Mouse (Mus musculus): ENCODE measurements around the gene Stx1b. TPM values are rescaled to one million over a fixed set of nuclear protein-coding genes. Genes with fewer than 3 reads are reported as not detected.

Gene Stx1b
- polyA plus RNA-seq, 1 experiment = 6.9 TPM

GRCm38 (mm10) chr7:127858258-127858657, 33.9 kb upstream of the Stx1b start:
- Histone ChIP-seq H3K4me3 (ENCODE audit: low read depth, low read length) (no peak overlapping the region), H3K27me3 (ENCODE audit: control insufficient read depth, insufficient read depth, low read length, poor library complexity, severe bottlenecking) (no peaks in the 10 kb centered on the region), H3K9me3 (replicated peaks; ENCODE audit: control insufficient read depth, insufficient read depth, low read length, poor library complexity, severe bottlenecking) (no peaks in the 10 kb centered on the region), H3K27ac (ENCODE audit: insufficient read depth, low read length) (no peak overlapping the region), H3K36me3 (ENCODE audit: control insufficient read depth, insufficient read depth, low read length, poor library complexity, severe bottlenecking) (no peaks in the 10 kb centered on the region), H3K4me1 (ENCODE audit: control insufficient read depth, insufficient read depth, low read length) (no peaks in the 10 kb centered on the region), H3K9ac (ENCODE audit: low read depth, poor library complexity, severe bottlenecking) (no peak overlapping the region)
- TF ChIP-seq POLR2A (IDR thresholded peaks at IDR 0.05; ENCODE audit: insufficient read depth, low read length) (no peak), EP300 (IDR thresholded peaks at IDR 0.05; ENCODE audit: insufficient read depth, low read depth, low read length) (no peak), CTCF (IDR thresholded peaks at IDR 0.05; ENCODE audit: low read depth, low read length) (no peak)

- H3K4me3 ChIP-seq (ENCODE audit: low read depth, low read length) = no peak overlapping the region
Observed at GRCm38 (mm10) chr7:127850906-127851305, 26.6 kb upstream of the Stx1b start.

GRCm38 (mm10) chr7:127849973-127850875, 25.9 kb upstream of the Stx1b start:
- Histone ChIP-seq H3K9ac (ENCODE audit: low read depth, poor library complexity, severe bottlenecking) (no peak overlapping the region), H3K4me1 (ENCODE audit: control insufficient read depth, insufficient read depth, low read length) (no peaks in the 10 kb centered on the region), H3K27me3 (ENCODE audit: control insufficient read depth, insufficient read depth, low read length, poor library complexity, severe bottlenecking) (no peaks in the 10 kb centered on the region), H3K9me3 (replicated peaks; ENCODE audit: control insufficient read depth, insufficient read depth, low read length, poor library complexity, severe bottlenecking) (no peaks in the 10 kb centered on the region), H3K36me3 (ENCODE audit: control insufficient read depth, insufficient read depth, low read length, poor library complexity, severe bottlenecking) (no peaks in the 10 kb centered on the region), H3K4me3 (ENCODE audit: low read depth, low read length) (no peak overlapping the region), H3K27ac (ENCODE audit: insufficient read depth, low read length) (peak overlapping the region; percentile 9)
- TF ChIP-seq POLR2A (IDR thresholded peaks at IDR 0.05; ENCODE audit: insufficient read depth, low read length) (no peak), EP300 (IDR thresholded peaks at IDR 0.05; ENCODE audit: insufficient read depth, low read depth, low read length) (no peak), CTCF (IDR thresholded peaks at IDR 0.05; ENCODE audit: low read depth, low read length) (no peak)

More at GRCm38 (mm10) chr7:127850906-127851305, 26.6 kb upstream of the Stx1b start:
- H3K9ac ChIP-seq (ENCODE audit: low read depth, poor library complexity, severe bottlenecking) = no peak overlapping the region
- TF ChIP-seq POLR2A (IDR thresholded peaks at IDR 0.05; ENCODE audit: insufficient read depth, low read length) (no peak), EP300 (IDR thresholded peaks at IDR 0.05; ENCODE audit: insufficient read depth, low read depth, low read length) (no peak), CTCF (IDR thresholded peaks at IDR 0.05; ENCODE audit: low read depth, low read length) (no peak)
- no peaks in the 10 kb centered on the region for H3K36me3 ChIP-seq (ENCODE audit: control insufficient read depth, insufficient read depth, low read length, poor library complexity, severe bottlenecking)
- no peaks in the 10 kb centered on the region for H3K9me3 ChIP-seq (replicated peaks; ENCODE audit: control insufficient read depth, insufficient read depth, low read length, poor library complexity, severe bottlenecking)
- H3K27ac ChIP-seq (ENCODE audit: insufficient read depth, low read length) = peak overlapping the region; percentile 9
- H3K4me1 ChIP-seq (ENCODE audit: control insufficient read depth, insufficient read depth, low read length) = no peaks in the 10 kb centered on the region
- no peaks in the 10 kb centered on the region for H3K27me3 ChIP-seq (ENCODE audit: control insufficient read depth, insufficient read depth, low read length, poor library complexity, severe bottlenecking)

- no peak for TF ChIP-seq CTCF (IDR thresholded peaks at IDR 0.05; ENCODE audit: low read depth, low read length)
- peak; percentile 55 for TF ChIP-seq POLR2A (IDR thresholded peaks at IDR 0.05; ENCODE audit: insufficient read depth, low read length)
- TF ChIP-seq EP300 (IDR thresholded peaks at IDR 0.05; ENCODE audit: insufficient read depth, low read depth, low read length) = no peak
- H3K9ac ChIP-seq (ENCODE audit: low read depth, poor library complexity, severe bottlenecking) = peak overlapping the region; percentile 73
- H3K27ac ChIP-seq (ENCODE audit: insufficient read depth, low read length) = peak overlapping the region; percentile 5; the same call in 1 of the 2 replicates
Observed at GRCm38 (mm10) chr7:127842001-127842718, 17.8 kb upstream of the Stx1b start.

GRCm38 (mm10) chr7:127841340-127842000, 17.1 kb upstream of the Stx1b start:
- H3K27me3 ChIP-seq (ENCODE audit: control insufficient read depth, insufficient read depth, low read length, poor library complexity, severe bottlenecking) = no peaks in the 10 kb centered on the region
- TF ChIP-seq CTCF (IDR thresholded peaks at IDR 0.05; ENCODE audit: low read depth, low read length) (no peak), EP300 (IDR thresholded peaks at IDR 0.05; ENCODE audit: insufficient read depth, low read depth, low read length) (0 out of 2 replicates have a peak, but pooled peaks have one; percentile 38)

More at GRCm38 (mm10) chr7:127842001-127842718, 17.8 kb upstream of the Stx1b start:
- Histone ChIP-seq H3K27me3 (ENCODE audit: control insufficient read depth, insufficient read depth, low read length, poor library complexity, severe bottlenecking) (no peaks in the 10 kb centered on the region), H3K4me3 (ENCODE audit: low read depth, low read length) (peak overlapping the region; percentile 75), H3K36me3 (ENCODE audit: control insufficient read depth, insufficient read depth, low read length, poor library complexity, severe bottlenecking) (no peaks in the 10 kb centered on the region), H3K9me3 (replicated peaks; ENCODE audit: control insufficient read depth, insufficient read depth, low read length, poor library complexity, severe bottlenecking) (no peaks in the 10 kb centered on the region), H3K4me1 (ENCODE audit: control insufficient read depth, insufficient read depth, low read length) (no peaks in the 10 kb centered on the region)

More at GRCm38 (mm10) chr7:127841340-127842000, 17.1 kb upstream of the Stx1b start:
- Histone ChIP-seq H3K4me1 (ENCODE audit: control insufficient read depth, insufficient read depth, low read length) (no peaks in the 10 kb centered on the region), H3K27ac (ENCODE audit: insufficient read depth, low read length) (peak overlapping the region; percentile 6), H3K9me3 (replicated peaks; ENCODE audit: control insufficient read depth, insufficient read depth, low read length, poor library complexity, severe bottlenecking) (no peaks in the 10 kb centered on the region), H3K9ac (ENCODE audit: low read depth, poor library complexity, severe bottlenecking) (peak overlapping the region; percentile 73), H3K4me3 (ENCODE audit: low read depth, low read length) (peak overlapping the region; percentile 75), H3K36me3 (ENCODE audit: control insufficient read depth, insufficient read depth, low read length, poor library complexity, severe bottlenecking) (no peaks in the 10 kb centered on the region)
